Mouse (Mus musculus): Measurements from ENCODE around the gene Ythdf1.

The Ythdf1 gene

GRCm38 (mm10) chr2:180910928-180911327 lies 9.8 kb downstream of the Ythdf1 start:
- no peak for DNase-seq (ENCODE audit: low read depth, low spot score)

DNA sequence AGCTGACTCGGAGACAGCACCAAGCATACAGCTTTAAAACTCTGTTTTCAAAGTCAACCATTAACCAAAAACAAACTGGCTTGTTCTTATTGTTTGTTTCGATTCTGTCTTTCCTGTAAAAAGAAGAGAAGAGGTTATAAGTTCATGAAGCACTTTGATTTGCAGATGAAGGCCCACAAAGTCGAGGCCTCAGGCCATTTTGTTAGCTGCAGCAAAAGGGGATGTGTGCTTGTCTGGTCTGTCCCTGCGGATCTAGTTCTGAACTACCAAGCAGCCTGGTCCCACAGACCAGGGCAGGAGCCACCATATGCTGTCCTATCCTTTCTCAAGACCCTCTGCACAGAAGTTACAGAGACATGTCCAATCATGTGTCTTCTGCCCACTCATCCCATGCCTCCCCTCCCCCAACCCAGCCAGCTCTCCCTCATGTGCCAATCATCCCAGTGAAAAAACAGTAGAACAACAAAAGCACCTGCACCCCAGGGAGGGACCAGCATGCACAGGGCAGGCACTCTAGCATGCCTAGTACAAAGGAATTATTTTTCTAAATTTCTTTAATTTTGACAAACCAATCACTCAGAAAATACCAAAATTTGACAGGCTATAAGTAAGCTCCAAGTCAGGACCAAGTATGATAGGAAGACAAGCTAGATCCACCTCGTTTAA lies 15.1 kb downstream of the Ythdf1 start:
- DNase-seq (ENCODE audit: low read depth, low spot score) = no peak

DNA sequence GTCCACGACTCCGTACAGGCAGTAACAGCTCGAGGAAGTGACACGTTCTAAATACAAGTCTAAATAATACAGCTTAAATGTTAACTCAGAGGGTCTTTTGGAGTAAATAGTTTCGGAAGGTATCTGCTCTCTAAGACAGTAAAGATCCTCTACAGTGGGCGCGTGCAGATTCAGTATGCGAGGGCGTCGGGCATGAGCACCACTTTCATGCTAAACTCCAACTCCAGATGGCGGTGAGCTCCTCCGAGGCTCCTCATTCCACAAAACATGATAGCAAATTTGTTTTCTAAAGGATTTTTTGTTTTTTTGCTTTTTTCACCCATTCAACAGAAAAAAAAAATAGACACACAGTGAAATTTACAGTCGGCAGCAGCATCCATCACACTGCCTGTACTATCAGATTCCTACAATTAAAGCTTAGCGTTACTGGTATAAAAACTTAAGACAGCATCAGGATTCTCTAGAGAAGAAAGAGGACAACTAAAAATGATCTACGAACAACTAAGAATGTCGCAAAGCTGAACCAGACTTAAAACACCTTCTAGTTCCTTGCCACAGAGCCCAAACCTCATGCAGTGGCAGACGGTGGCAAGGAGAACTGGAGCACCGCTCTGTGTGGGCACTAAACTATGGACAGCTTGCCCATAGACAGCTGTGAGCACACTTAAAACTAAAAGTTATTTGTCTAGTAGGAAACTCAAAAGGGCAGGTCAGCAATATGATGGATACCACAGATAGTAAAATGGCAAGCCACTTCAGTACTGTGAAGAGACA lies 16.1 kb downstream of the Ythdf1 start:
- no peak for DNase-seq (ENCODE audit: low read depth, low spot score)

DNA sequence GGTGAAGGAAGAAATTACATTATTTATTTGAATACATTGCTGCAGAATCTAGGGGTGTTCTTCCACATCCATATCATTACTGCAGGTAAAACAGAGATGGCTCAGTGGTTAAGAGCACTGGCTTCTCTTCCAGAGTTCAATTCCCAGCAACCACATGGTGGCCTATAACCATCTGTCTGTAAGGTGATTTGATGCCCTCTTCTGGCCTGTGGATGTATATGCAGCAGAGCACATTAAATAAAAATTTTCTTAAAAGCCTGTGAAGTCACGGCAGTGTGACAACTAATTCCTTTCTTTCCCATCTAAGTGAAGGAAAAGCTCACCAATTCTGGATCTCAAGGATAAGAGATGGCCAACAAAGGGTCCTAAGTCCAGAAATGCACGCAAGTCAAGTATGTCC lies 18.7 kb downstream of the Ythdf1 start:
- no peak for DNase-seq (ENCODE audit: low read depth, low spot score)

DNA sequence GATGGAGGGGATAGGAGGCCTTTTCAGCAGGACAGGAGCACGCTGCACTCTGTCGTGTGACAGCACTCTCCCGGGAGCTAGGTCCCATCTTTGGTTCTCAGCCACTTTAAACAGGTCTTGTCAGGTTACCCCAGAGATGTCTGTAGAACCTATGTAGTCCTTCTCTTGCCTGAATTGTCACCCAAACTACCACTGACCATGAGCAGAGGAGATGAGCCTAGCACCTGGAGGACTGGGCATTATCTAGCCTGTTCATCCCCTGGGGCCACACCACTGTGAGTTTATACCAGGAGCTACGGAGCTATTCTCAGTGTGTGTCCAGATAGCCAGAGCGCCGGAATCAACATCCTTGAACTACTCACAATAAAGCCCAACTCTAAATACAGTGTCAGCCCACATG lies 22.9 kb downstream of the Ythdf1 start:
- DNase-seq (ENCODE audit: low read depth, low spot score) = no peak

GRCm38 (mm10) chr2:180896819-180897625 lies 23.7 kb downstream of the Ythdf1 start:
- no peak for DNase-seq (ENCODE audit: low read depth, low spot score)

GRCm38 (mm10) chr2:180895837-180896525 lies 24.8 kb downstream of the Ythdf1 start:
- DNase-seq (ENCODE audit: low read depth, low spot score) = no peak

GRCm38 (mm10) chr2:180895321-180895720 lies 25.4 kb downstream of the Ythdf1 start:
- no peak for DNase-seq (ENCODE audit: low read depth, low spot score)

- DNase-seq (ENCODE audit: low read depth, low spot score) = peak; percentile 69
Observed at GRCm38 (mm10) chr2:180894734-180895133, 26.0 kb downstream of the Ythdf1 start.

DNA sequence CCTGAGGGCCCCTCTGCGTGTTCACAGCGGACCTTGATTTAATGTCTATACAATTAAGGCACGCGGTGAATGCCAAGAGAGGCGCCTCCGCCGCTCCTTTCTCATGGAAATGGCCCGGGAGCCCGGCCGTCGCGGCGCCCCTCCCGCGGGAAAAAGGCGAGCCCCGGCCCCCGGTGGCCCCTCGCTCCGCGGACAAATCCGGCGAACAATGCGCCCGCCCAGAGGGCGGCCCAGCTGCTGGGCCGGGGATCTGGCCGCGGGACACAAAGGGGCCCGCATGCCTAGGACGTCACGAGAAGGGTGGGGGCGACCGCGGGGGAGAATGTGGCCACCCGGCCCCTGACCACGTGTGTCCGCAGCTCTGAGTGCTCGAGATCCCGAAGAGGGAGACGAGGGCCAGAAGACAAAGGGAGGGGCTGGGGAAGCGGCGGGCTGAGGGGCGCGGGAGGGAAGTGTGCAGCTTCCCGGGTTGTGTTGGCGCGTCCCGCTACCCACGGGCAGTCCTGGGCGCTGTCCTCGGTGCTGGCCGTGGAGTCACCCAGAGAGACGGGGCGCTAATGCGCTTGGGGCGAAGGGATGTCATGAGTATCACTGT lies 26.6 kb downstream of the Ythdf1 start:
- DNase-seq (ENCODE audit: low read depth, low spot score) = no peak

DNA sequence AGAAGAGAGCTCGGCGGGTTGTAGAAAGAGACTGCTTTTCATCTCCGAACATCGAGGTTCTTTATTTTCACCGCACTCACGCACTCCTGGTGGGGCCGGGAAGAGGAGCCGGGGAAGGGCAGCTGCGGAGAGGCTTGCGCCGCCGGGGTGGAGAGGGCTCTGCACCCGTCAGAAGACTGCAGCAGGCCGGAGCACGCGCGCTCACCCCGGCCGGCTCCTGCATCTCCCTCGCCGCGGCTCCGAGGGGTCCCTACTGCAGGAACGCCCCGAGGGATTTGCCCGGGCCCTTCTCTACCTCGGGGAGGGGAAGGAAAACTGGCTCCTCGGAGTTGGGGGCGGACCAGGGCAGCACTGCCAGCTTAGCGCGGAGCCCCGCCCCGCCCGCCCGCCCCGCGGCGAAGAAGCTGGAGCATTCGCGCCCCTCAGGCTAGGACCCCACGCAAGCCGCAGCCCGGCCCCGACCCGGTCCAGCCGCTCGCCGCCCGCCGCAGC lies 27.2 kb downstream of the Ythdf1 start:
- no peak for DNase-seq (ENCODE audit: low read depth, low spot score)

- DNase-seq (ENCODE audit: low read depth, low spot score) = no peak
Observed at GRCm38 (mm10) chr2:180892841-180893521, 27.8 kb downstream of the Ythdf1 start.

DNA sequence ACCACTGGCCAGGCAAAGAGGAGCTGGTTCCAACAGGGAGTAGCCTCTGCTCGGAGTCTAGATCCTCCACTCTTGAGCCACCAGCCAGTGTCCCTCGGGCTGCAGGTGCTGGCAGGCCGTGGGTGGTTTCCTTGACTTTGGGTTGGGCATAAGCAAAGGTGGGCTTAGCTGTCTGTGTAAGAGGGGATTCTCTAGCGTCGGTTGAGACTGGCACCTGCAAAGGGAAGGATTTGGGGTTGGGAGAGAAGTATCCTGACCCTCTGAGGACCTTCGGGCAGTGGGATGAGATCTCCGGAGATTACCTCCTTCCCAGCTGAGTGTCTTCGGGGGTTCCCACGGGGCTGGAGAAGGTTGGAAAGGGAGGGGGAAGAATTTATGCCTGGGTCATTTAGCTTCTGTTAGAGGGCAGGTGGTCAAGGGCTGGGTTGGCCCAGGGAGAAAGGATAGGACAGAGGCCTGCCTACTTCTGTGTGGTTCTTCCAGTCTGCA lies 28.9 kb downstream of the Ythdf1 start:
- no peak for DNase-seq (ENCODE audit: low read depth, low spot score)

- DNase-seq (ENCODE audit: low read depth, low spot score) = no peak
Observed at GRCm38 (mm10) chr2:180891075-180891834, 29.5 kb downstream of the Ythdf1 start.

DNA sequence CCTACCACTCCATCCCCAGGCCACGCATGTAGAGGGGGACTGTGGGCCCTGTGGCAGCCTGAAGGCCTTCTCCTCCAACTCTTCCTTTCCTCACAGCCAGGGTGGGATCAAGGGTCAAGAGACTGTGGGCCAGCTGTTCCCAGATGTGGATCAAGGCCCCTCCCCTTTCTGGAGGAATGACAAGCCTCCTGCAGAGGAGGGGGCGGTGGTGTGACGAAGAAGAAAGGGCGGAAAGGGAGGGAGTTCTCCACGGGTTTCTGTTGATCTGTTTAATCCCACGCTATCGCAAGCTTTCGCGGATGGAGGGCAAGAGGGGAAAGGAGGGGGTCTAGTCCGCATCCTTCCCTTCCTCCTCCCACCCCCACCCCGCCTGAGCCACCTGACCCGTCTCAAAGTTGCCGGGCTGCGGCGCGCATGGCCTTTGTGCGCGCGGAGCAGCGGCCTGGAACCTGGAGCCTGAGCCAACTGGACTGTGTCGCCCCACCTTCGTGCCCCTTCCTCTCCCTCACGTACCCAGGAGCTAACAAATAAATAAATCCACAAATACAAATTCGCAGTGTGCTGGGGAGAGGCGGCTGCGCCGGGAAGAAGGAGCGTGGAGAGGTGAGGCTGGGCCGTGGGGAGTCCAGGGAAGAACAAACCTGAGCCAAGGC lies 30.2 kb downstream of the Ythdf1 start:
- DNase-seq (ENCODE audit: low read depth, low spot score) = no peak

- DNase-seq (ENCODE audit: low read depth, low spot score) = no peak
Observed at GRCm38 (mm10) chr2:180889921-180890280, 30.8 kb downstream of the Ythdf1 start.

DNA sequence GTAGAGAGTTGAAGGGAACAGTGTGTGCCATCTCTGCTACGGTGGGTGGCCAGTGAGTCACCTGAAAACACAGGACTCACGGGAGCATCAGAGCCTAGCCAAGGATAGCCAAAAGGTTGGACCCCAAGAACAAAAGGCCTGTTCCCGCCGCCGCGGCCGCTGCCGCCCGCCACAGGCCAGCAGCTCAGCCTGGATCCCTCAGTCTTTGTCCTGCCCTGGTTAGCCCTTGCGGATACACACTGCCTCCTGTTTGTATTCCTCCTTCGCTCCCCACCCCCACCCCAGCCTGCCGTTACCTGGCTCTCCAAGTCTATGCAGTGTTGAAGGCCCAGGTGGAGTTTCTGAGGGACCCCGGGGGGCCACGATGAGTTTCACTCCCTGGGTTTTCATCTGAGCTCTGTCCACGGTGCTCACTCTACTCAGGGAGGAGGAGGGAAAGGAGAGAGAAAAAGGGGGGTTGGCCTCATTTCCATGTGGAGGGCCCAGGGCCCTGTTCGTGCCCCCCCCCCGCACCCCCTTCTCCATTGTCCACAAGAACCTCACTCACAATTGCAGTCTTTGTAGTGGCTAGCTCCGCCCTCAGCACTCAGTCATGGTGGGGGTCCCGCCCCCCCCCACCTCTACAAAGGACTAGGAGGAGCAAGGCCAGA lies 31.4 kb downstream of the Ythdf1 start:
- DNase-seq (ENCODE audit: low read depth, low spot score) = no peak

DNA sequence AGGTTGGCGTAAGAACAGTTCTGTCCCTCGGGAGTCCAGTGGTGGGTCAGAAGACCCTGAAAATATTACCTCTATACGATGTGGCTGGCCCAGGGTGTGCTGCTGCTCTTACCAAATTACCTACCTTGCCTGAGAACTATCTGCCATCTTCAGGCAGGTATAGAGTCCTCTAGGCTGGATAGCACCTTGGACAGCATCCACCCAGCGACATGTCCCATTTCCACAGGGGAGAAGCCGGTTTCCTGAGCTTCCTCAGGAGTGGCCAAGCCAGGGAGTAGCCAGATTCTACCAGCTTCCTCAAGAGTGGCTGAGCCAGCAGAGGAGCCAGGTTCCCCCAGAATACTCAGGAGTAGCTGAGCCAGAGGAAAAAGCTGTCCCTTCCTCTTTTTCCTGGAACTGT lies 35.5 kb downstream of the Ythdf1 start:
- no peak for DNase-seq (ENCODE audit: low read depth, low spot score)

DNA sequence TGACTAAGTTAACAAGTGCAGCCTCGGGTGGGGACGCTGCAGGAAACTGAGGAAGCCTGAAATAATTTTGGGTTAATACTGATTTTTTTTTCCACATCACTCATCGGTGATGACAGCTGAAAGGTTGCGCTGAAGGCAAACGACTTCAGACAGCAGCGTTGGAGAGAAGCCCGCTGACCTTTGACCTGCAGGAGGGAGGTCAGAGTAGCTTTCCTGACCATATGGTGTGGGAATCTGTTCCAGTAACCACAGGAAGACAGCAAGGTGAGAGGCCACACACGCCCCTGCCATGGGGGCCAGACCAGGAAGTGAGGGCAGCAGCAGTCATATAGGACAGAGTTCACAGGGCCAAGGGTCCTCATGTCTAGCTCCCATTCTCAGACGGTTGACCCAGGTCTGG lies 39.5 kb downstream of the Ythdf1 start:
- no peak for DNase-seq (ENCODE audit: low read depth, low spot score)
